Mouse (Mus musculus): ENCODE measurements at regions not wholly inside any gene's neighbourhood (a gene's known extent, or its start where the extent isn't known, plus 50 kb on each side); places are given as distances from the start of the nearest gene placed in this dataset.

GRCm38 (mm10) chr12:16035551-16035950 is 218.8 kb upstream of the Trib2 start:
- no peak for TF ChIP-seq POLR2A (IDR thresholded peaks at IDR 0.05; ENCODE audit: borderline replicate concordance, low read depth, low read length)
- TF ChIP-seq CTCF (IDR thresholded peaks at IDR 0.05; ENCODE audit: low read depth, low read length), result no peak
